Mouse (Mus musculus) heart, embryonic 14.5 days (tissue): ENCODE data around the gene Fuca1. TPM values are rescaled to one million over a fixed set of nuclear protein-coding genes. Genes with fewer than 3 reads are reported as not detected.

Experiments used
- ATAC-seq: fragments of 200-750 bp; cut with Nextera tagmentation; 2 replicates; pipeline ENCODE4 v1.8.0; 2017; ENCODE audit warnings: low read depth, moderate TSS enrichment; ENCODE audit not compliant: insufficient number of reproducible peaks, insufficient read depth, low FRiP score
- H3K27ac ChIP-seq, 2 experiments: fragments of 200-500 bp in 1 of 2; fragments of 300-500 bp in 1 of 2; sonication (generic) in 1 of 2; replicated peaks in 1 of 2; 2 replicates each; pipeline ENCODE4 v1.5.1; 2012 to 2014; ENCODE audit warnings: low read depth in 2 of 2, low read length in 2 of 2, control low read depth in 1 of 2, mild to moderate bottlenecking in 1 of 2, mixed read lengths in 1 of 2; ENCODE audit not compliant: control insufficient read depth in 1 of 2, insufficient read depth in 1 of 2
- H3K27me3 ChIP-seq: fragments of 300-500 bp; sonication (generic); 2 replicates; pipeline ENCODE4 v1.6.1; 2014; ENCODE audit warnings: mild to moderate bottlenecking, low read length, control low read depth; ENCODE audit not compliant: control insufficient read depth, insufficient read depth
- H3K36me3 ChIP-seq: fragments of 300-500 bp; sonication (generic); 2 replicates; pipeline ENCODE4 v1.6.1; 2014; ENCODE audit warnings: mild to moderate bottlenecking, control low read depth, low read length, mixed read lengths; ENCODE audit not compliant: control insufficient read depth, insufficient read depth
- H3K4me1 ChIP-seq, 2 experiments: fragments of 200-500 bp in 1 of 2; fragments of 300-500 bp in 1 of 2; sonication (generic) in 1 of 2; 2 replicates each; pipeline ENCODE4 v1.6.1; 2012 to 2014; ENCODE audit warnings: low read length in 2 of 2, control low read depth in 1 of 2, mixed read lengths in 1 of 2; ENCODE audit not compliant: control insufficient read depth in 2 of 2, insufficient read depth in 2 of 2
- H3K4me2 ChIP-seq: fragments of 300-500 bp; sonication (generic); 2 replicates; pipeline ENCODE4 v1.6.1; 2014; ENCODE audit warnings: mild to moderate bottlenecking, low read length
- H3K4me3 ChIP-seq, 2 experiments: fragments of 200-500 bp in 1 of 2; fragments of 300-500 bp in 1 of 2; sonication (generic) in 1 of 2; 2 replicates each; pipeline ENCODE4 v1.5.1; 2012 to 2014; ENCODE audit warnings: low read length in 2 of 2, mild to moderate bottlenecking in 2 of 2, control low read depth in 1 of 2, low read depth in 1 of 2, moderate library complexity in 1 of 2; ENCODE audit not compliant: control insufficient read depth in 1 of 2, insufficient read depth in 1 of 2
- H3K9ac ChIP-seq: fragments of 300-500 bp; sonication (generic); 2 replicates; pipeline ENCODE4 v1.6.1; 2014; ENCODE audit warnings: mild to moderate bottlenecking, low read length
- H3K9me3 ChIP-seq: fragments of 300-500 bp; sonication (generic); 2 replicates; pipeline ENCODE4 v1.6.1; 2016; ENCODE audit warnings: low read length, control low read depth; ENCODE audit not compliant: control insufficient read depth
- WGBS: fragments of 180-500 bp; shearing (Covaris S2); extraction: QIAGEN DNeasy Blood & Tissue Kit; methylation state at CpG from one replicate; pipeline ENCODE4 v1.1.7; 2014; 5-methylcytosine and 5-hydroxymethylcytosine counted together
- polyA plus RNA-seq: library from polyadenylated mRNA; unstranded; fragments of >200 nt; fragmentation: Nextera tagmentation; extraction: Ambion mirVana; gene quantifications from 2 replicates; pipeline ENCODE4 v1.2.1, GENCODE M21; 2014

Fuca1 gene
- polyA plus RNA-seq: 50.1 and 63.0 TPM in 2 replicates

DNA sequence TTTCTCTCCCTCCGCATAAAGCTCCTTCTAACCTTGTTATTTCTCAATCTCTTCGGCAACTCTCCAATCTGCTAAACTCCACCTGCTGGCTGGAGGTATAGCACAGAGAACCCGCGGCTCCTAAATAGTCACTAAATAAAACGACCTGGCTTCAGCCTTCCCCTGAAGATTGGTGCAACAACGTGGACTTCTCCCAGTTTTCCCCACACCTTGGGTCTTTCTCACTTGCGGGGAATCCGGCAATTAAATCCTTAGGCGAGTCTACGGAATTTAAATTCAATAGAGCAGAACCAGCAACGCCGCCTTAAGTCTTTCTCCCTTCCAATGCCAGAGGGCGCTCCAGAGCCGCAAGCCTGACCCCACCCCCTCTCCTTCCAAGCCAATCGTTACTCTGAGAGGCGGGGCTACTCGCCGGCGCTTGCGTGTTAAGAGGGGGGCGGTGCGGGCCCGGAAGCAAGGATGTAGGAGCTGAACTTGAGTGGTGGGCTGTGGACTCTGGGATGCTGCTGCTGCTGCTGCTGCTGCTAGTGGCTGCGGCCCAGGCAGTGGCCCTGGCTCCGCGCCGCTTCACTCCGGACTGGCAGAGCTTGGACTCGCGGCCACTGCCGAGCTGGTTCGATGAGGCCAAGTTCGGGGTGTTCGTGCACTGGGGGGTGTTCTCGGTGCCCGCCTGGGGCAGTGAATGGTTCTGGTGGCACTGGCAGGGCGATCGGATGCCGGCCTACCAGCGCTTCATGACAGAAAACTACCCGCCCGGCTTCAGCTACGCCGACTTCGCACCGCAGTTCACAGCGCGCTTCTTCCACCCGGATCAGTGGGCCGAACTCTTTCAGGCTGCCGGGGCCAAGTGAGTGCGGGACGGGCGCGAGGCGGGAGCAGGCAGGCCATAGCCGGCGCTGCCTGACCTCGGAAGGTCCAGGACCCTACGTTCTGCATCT, at the start of gene Fuca1:
Gene Fuca1 (plus strand): TSS at position 432 of the 938 bp plus-strand sequence.
- Histone ChIP-seq H3K36me3 (peaks cover 12% of the 10 kb centered on the region; the same call in 1 of the 2 replicates), H3K4me2 (peak within 1 kb of the TSS; percentile 98), H3K27ac (peak within 1 kb of the TSS; percentile 65 to 67), H3K9me3 (no peaks in the 10 kb centered on the region), H3K27me3 (no peaks in the 10 kb centered on the region), H3K9ac (peak within 1 kb of the TSS; percentile 84), H3K4me1 (peaks cover 4 to 7% of the 10 kb centered on the region in 2 experiments), H3K4me3 (peak within 1 kb of the TSS; percentile 65 to 93)
- peak; percentile 92 for ATAC-seq
- WGBS: 2% methylated on average over 60 of the region's 60 CpGs

DNA sequence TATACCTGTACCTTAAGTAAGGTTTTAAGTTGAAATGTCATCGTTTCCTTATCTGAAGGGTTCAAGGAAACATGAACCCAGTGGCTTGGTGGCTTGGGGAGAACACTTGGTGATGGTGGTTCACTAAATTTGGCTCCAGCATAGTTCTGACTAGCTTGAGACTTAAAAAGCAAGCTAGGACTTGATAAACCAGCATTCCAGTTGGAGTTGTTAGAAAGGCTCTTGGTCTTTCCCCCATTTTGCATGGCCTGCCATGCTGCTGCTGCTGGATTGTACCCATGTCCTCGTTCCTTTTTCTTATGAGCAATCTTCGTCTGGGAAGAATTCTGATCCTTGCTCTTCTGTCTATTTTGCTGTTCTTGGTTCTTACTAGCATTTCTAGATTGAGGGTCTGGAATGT, 48.5 kb upstream of the Fuca1 start:
- WGBS: 38% methylated on average over 3 of the region's 3 CpGs
- H3K4me2 ChIP-seq: peak overlapping the region; percentile 84

DNA sequence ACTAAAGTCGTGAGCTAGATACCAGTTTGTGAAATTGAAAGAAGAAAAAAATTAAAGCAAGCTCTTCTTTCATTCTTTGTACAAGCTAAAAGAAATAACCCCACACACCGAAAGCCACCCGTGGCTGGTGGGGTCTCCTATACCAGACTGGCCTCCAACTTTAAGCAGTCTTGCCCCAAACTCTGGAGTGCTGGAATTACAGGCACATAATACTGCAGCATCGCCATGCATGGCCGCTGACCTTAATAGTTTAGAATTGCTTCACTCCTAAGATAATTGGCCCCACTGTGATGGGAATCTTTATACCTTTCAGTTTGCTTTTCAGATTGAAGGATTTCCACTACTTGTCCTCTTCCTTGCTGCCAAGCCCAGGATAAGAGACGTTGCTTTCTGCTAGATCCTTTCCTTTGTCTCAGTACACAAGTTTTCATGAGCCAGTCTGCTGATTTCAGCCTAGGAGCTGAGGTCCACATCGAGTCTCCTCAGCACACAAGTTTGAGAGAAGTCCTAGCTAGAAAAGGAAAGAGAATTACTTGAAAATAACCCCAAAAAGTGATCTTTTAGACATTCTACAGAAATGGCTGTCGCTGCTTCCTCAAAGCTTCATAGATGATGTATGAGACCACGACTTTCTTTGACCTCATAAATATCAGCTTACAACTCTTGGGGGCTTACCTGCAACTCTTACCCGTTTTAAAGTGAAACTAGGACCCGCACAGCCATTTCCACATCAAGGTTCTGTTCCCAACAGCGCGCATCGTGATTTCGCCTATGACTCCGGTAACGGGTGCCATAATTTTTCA, 47.7 kb upstream of the Fuca1 start:
- H3K4me2 ChIP-seq: peak overlapping the region; percentile 84
- 10% methylated on average over 17 of the region's 17 CpGs for WGBS
- H3K36me3 ChIP-seq: peaks cover 41% of the 10 kb centered on the region
- H3K9ac ChIP-seq: peak overlapping the region; percentile 98
- H3K4me3 ChIP-seq: peak overlapping the region; percentile 84 to 96
- peak overlapping the region; percentile 99 to 100 for H3K27ac ChIP-seq
- ATAC-seq: no peak
- peaks cover 22 to 51% of the 10 kb centered on the region in 2 experiments for H3K4me1 ChIP-seq
- no peaks in the 10 kb centered on the region for H3K9me3 ChIP-seq
- H3K27me3 ChIP-seq: no peaks in the 10 kb centered on the region

More for the DNA sequence above, 48.5 kb upstream of the Fuca1 start:
- H3K4me3 ChIP-seq: peak overlapping the region; percentile 24 to 84; a peak in 3 of 4 replicates
- H3K9ac ChIP-seq: peak overlapping the region; percentile 98
- no peaks in the 10 kb centered on the region for H3K27me3 ChIP-seq
- ATAC-seq: no peak
- H3K27ac ChIP-seq: peak overlapping the region in 1 of 2 experiments; percentile 100; a peak in 2 of 4 replicates
- peaks cover 21 to 47% of the 10 kb centered on the region in 2 experiments for H3K4me1 ChIP-seq
- H3K9me3 ChIP-seq: no peaks in the 10 kb centered on the region
- H3K36me3 ChIP-seq: peaks cover 42% of the 10 kb centered on the region

GRCm38 (mm10) chr4:135873526-135874202, 46.9 kb upstream of the Fuca1 start, which contains the start of gene Pnrc2:
Gene Pnrc2 (minus strand): TSS chr4:135873850.
- WGBS: 0% methylated on average over 54 of the region's 60 CpGs
- Histone ChIP-seq H3K9ac (peak within 1 kb of the TSS; percentile 98), H3K4me2 (peak within 1 kb of the TSS; percentile 84), H3K27me3 (no peaks in the 10 kb centered on the region), H3K36me3 (peaks cover 41% of the 10 kb centered on the region), H3K4me3 (peak within 1 kb of the TSS; percentile 84 to 96), H3K4me1 (peaks cover 22 to 51% of the 10 kb centered on the region in 2 experiments), H3K27ac (peak within 1 kb of the TSS; percentile 99 to 100), H3K9me3 (no peaks in the 10 kb centered on the region)
- peak; percentile 92 for ATAC-seq

GRCm38 (mm10) chr4:135874564-135875535, 45.7 kb upstream of the Fuca1 start:
- Histone ChIP-seq H3K4me1 (peaks cover 22 to 47% of the 10 kb centered on the region in 2 experiments), H3K4me3 (no peak overlapping the region), H3K27ac (peak overlapping the region; percentile 98 to 100), H3K36me3 (peaks cover 29% of the 10 kb centered on the region), H3K4me2 (peak overlapping the region; percentile 84), H3K27me3 (no peaks in the 10 kb centered on the region), H3K9ac (peak overlapping the region; percentile 98), H3K9me3 (no peaks in the 10 kb centered on the region)
- no peak for ATAC-seq
- WGBS: 83% methylated on average over 10 of the region's 10 CpGs

- Histone ChIP-seq H3K9me3 (no peaks in the 10 kb centered on the region), H3K4me3 (no peak overlapping the region), H3K4me2 (peak overlapping the region; percentile 55), H3K36me3 (peaks cover 24% of the 10 kb centered on the region), H3K27ac (peak overlapping the region; percentile 98 to 100), H3K9ac (peak overlapping the region; percentile 44; the same call in 1 of the 2 replicates), H3K27me3 (no peaks in the 10 kb centered on the region), H3K4me1 (peaks cover 22 to 44% of the 10 kb centered on the region in 2 experiments)
- no peak for ATAC-seq
- WGBS: 42% methylated on average over 7 of the region's 7 CpGs
These were observed 45.0 kb upstream of the Fuca1 start for GRCm38 (mm10) chr4:135875546-135875945.
